Mouse (Mus musculus): Measurements from ENCODE around the gene Mkrn2.

Mkrn2 gene

DNA sequence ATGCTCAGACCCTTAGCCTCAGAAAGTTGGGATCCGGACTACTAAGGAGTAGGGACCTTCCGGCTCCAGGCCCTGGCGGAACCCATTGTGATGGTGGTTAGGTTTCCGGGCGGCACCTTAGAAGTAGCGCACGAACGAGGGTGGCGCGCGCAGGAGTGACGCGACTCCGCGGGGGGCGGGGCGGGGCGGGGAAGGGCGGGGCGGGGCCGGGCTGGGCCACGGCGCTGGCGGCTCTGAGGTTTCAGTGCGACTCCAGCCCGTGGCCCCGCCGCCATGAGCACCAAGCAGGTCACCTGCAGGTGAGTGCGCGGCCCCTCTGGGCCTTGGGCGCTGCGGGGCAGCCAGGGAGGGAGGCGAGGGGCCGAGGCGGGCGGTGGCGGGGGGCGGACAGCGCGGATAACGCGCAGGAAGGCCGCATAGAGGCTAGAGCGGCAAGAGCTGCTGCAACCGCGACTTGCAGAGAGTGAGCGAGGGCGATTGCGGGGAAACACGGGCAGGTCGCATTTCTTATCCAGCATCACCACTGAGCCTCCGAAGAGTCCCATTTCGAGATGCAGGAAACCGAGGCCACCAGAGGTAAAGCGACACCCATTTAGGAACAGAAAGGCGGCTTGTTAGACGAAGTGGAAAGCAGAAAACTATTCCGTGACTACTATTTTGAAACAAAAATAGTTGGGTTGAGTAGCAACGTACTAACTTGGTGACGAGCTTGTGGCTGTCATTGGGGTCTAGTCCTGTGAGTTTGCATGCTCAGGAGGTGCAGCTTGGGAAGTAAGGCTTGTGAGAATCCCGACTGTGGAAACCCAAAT lies at the start of gene Mkrn2:
Gene Mkrn2, plus strand, starts transcription at position 188 of the 809 bp plus-strand sequence.
- DNase-seq = peak; percentile 89

DNA sequence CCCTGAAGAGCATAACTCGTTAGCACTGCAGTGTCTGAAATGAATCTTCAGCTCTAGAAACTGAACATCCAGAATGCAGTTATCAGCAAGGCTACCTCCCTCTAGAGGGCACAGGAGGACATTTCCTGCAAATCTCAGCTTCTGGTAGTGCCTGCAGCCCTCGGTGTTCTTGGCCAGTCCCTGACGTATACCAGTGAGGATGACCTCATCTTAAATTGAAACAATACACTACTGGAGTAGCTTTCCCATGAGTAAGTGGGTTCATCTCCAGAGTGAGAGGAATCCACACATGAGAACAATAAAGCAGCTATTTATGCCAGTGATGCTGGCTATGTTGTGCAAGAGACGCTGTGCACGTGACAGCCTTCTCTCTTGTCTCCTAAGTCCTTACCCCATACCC lies 46.2 kb upstream of the Mkrn2 start:
- no peak for DNase-seq

DNA sequence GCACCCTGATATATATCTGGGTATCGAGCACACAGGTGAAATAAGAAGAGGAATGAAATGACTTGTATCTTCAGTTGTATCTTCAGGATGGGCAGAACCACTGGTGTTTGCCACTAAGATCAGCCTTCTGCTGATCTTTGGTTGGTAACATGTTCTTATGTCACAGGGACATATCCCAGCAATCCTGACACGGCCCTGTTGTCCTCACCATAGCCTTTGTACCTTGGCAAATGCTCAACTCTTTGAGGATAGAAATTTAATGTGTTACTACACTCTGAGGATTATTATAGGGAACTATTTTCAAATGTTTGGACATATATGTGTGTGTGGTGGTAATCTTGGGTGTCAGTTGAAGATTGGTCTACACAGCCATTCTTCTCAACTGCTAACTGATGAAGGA lies 43.5 kb upstream of the Mkrn2 start:
- DNase-seq = no peak

DNA sequence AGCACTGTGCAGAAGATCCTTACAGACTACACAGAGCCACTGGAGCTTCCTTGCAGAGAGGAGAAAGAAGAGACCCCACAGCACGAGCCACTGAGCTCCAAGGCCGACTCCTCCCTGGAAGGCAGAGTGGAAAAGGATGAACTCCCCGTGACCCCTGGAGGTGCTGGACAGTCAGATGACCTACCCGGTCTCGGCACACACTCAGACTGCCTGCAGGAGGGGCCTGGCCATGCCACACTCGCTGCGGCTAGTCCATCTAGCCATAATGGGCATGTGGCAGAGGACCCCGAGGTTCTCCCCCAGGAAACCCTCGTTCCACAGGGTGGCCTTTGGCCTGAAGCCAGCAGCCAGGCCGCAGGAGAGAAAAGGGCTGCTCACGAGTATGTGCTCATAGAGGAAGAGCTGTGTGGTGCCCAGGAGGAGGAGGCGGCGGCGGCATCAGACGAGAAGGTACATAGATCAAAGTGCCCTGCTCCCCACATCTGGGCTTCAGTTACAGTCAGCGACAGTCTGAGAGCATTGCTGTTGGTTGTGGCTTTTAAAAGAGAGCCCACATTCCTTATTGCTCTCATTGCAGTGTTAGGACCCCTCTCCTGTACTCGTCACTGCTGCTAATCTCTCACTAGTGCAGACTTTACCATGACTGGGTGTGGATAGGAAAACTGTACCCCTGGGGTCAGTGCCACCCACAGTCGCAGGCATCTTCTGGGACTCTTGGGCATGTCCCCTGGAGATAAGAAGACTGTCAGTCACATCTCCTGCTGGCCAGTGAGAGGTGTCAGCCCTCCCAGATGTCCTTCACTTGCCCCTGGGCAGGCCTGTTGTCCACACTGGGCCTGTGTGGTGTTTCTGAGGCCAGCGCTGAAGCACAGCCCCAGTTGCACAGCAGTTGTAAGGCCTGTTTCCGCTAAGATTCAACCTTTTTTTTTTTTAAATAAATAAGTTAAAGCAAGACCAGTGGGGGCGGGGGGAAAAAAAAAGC lies 41.8 kb upstream of the Mkrn2 start:
- peak; percentile 58 for DNase-seq

DNA sequence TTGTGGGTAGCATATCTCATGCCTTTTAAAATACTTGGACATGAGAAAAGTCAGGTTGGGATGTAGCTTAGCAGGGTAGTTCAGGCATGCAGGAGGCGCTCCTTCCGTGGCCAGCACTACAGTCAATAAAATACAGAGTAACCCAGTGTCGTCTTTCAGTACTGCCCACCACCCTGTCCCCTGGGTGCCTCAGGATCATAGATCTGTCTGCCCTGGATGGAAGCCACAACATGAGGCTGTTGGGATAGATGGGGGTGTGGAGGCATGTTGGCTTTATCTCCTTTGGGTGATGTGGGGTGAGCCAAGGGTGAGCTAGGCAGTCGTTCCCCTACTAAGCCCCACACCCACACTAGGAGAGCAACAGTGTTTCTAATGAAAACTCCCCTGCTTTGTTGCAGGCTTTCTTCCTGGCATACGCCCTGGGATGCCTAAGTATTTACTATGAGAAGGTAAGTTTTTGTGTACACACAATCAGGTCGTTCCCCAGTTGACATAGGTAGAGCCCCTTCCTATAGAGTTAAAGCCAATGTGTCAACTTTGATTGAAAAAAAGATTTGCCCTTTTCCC lies 36.1 kb upstream of the Mkrn2 start:
- no peak for DNase-seq

DNA sequence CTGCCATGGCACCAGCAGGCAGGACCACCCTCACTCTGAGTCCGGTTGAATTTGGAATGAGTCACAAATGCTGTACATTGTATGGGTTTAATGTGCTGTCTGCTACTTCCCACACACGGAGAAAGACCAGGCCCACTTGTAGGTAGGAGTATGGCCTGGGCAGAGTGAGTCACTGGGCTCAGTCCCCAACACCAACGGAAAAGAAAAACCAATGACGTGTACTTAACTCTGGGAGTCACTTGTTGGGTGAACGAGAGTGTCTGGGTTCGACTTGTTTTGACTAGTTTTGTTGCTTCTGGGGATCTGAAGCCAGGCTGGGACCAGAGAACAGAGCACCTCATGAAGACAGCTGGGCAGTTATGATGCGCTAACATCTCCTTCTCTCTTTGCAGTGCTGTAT lies 27.5 kb upstream of the Mkrn2 start:
- no peak for DNase-seq

DNA sequence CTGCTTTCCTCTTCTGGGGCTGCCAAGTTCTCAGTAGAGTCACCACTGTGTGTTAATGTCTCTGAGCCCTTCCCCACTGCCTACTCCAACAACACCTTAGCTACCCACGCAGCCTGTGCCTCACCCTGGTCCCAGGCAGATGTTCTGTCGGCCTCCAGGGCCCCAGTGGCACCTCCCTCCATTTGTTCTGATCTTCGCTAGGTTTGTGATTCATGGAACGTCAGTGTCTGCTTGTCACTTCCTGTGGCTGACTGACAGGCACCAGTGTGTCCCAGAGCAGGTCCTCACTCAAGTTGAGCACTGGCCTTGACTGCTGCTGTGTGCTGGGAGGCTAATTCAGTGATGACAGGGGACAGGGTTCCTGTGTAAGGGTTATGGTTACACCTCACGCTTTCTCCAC lies 24.3 kb upstream of the Mkrn2 start:
- DNase-seq = no peak

DNA sequence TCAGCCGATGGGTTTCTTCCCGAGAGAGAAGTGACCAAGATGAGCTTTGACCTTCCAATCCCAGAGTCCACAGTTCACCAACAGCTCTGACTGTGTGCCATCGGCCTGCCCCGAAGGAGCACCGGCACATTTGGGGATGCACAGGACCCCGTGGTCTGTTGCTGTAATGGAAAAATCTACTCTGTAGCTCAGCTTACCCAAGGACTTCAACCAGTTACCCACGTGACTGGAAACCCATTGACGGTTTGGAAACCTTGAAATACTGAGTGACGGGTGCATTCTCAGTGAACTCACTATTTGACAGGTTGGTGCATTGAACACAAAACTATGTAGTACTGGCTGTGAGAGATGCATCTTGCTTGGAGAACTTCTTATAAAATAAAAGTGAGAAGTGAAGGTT lies 23.8 kb upstream of the Mkrn2 start:
- no peak for DNase-seq

DNA sequence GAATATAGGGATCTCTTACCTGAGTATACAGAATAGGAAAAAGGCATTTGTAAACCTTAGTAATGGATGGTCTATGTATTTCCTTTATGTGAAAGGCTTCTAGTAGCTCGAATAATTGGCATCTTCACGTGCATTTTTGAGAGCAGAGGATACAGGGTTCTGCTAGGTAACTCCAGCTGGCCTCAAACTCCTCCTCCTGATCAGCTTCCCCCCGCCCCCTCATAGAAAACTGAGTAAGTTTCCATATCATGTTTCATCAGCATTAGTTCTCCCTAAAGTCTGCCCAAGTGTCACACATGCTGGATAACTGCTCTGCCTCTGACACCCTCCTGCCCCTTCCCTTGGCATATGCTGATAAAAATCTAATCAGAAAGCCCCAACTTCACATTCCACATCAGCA lies 20.9 kb upstream of the Mkrn2 start:
- DNase-seq = no peak

DNA sequence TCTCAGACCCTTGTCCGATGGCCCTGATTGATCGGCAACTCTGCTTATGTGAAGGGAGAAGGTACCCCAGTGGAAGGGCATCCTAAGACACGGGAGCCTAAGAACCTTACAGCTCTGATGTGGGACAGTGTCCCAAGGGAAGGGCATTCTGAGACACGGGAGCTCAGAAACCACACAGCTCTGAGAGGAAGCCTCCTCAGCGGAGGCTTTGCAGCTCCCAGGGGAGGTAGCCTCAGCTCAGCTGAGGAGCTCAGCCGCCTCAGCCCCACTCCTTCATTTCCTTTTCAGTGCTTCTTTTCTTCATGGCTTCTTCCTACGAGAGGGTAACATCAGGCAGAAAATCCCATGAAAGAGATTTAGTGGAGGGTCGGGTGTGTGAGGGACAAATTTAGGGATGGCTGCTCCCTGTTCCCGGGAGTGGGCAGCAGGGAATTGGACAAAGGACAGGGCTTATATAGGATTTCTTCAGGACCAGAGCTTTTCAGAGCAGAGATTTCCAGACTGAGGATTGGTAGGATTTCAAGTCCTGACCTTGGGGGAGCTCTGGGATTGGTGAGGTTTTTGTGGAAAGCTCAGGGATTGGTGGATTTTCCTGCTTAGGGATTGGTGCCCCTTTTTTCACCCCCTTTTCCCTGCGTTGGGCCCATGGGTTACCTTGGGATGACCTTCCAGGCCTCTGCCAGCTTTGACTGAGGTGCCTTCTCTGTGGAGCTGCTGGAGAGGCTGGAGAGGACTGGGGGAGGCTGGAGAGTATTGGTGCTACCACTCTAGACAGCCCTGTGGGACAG lies 19.2 kb upstream of the Mkrn2 start:
- DNase-seq = no peak

DNA sequence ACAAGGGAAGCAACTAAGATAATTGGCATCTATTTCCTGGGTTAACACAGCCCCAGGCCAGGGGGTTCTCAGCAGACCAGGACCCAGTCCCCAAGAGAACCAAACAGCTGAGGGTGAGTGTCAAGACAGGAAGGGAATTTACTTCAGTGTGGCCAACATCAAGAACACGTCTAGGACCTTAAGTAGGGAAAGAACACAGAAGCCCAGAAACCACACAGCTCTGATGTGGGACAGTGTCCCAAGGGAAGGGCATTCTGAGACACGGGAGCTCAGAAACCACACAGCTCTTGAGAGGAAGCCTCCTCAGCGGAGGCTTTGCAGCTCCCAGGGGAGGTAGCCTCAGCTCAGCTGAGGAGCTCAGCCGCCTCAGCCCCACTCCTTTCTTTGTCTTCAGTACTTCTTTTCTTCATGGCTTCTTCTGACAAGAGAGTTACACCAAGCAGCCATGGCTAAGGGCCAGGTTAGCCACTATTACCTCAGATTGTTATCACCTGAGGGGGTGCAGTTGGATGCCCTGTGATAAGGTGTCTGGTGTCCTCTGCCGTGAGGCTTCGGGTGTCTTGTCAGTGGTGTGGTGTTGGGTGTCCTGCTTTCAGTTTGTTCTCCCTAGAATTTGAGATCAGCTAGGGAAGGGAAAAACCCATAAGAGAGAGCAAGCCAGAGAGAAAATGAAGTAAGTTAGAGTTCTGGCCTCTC lies 18.1 kb upstream of the Mkrn2 start:
- DNase-seq = no peak

DNA sequence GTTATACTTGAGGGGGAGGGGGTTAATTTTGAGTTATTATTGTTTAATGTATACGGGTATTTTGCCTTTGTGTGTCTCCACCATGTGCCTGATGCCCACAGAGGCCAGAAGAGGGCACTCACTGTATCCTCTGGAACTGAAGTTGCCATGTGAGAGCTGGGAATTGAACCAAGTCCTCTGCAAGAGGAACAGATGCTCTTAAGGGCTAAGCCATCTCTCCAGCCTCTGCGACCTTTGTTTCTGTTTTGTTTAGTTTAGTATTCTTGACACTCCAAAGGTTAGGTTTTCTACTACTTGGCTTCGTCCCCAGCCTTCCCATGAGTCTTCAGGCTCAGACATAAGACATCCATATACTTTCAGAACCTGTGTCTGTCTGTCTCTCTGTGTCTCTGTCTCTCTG lies 17.5 kb upstream of the Mkrn2 start:
- no peak for DNase-seq

DNA sequence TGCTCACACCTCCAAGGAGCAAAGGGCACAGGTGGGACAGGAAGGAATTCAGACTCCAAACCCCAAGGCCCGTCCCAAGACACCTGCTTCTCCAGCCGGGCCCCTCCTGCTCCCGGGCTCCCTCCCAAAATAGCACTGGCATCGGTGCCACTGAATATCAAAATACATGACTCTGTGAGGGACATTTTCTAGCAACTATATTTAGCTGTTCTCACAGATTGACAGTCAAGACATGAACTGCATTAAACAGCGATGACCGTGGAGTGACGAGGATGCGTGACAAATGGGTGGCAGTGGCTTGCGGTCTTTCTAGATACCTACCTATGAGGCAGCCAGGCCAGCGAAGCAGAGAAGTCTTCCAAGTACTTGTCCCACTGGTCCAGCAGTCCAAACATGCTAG lies 15.4 kb upstream of the Mkrn2 start:
- no peak for DNase-seq

DNA sequence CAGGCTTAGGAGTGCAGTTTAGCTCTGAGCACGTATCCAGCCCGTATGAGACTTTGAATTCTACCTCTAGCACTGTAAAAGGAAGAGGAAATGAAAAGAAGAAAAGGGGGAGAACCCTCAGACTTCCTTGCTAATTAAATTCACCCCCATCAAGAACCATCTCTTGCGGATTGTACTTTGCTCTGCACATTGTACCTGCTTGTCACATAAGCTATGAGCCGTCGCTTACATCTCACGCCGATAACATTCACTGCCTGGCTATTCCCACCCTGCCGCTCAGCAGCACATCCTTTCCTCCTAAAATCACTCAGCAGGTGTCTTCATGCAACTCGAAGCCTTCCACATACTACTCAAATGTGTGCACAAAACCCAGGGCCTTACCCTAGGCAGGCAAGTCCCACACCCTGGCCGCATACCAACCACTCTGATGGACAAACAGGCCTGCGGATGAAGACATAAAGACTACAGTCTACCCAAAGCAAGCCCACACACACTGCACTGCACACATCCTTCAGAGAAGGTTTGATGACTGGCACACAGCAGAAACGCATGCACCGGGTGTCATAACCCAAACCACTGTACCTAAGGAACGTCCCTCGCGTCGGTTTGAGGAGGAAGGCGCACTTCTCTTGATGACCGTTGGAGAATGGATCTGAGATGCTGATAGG lies 9.9 kb upstream of the Mkrn2 start:
- no peak for DNase-seq

DNA sequence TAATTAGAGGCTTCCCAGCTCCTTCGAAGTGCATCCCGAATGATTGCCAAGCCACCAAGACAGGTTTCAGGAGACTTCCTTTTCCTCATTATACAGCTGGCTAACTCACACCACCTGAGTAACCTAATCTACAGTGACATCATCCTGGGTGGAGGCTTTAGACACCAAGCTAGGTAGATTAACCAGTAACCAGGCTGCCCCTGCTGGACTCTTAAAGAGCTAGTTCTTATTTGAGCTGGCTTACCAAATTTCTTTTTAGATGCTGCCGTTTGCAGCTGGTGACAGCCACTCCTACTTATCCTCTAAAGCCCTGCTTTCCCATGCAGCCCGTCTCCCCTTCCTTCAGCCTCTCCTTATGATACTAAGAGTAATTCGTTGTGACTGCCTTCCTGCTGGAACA lies 9.2 kb upstream of the Mkrn2 start, which contains the start of gene Mkrn2os:
Gene Mkrn2os, minus strand, starts transcription at position 119 of the 400 bp plus-strand sequence.
- DNase-seq = peak; percentile 72

DNA sequence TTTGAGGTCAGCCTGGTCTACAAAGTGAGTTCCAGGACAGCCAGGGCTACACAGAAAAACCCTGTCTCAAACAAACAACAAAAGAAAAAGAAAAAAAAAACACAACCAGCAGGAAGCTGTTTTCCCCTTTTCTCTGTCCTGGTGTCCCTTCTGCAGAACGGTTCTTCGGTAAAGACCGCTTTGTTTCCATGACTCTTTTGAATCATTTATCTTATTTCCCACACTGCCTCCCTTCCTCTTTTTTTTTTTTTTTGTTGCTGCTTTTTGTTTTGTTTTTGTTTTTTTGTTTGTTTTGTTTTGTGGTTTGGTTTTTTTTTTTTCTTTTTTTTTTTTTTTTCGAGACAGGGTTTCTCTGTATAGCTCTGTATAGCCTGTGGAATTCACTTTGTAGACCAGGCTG lies 8.4 kb upstream of the Mkrn2 start:
- DNase-seq = no peak

DNA sequence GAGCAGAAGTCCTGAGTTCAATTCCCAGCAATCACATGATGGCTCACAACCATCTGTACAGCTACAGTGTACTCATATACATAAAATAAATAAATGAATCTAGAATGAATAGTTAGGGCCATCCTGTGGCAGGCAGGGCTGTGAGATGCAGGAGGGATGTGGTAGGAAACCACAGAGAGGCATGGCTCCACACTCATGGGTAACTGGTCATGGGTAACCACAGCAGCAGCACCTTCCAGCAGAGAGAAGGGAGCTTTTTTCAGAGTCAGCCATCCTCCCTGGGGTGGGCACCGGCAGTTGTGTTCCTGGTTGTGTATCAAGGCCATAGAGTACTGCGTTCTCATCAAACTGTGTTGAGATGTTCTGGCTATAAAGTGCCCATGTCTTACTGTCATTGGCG lies 7.2 kb upstream of the Mkrn2 start:
- DNase-seq = no peak

DNA sequence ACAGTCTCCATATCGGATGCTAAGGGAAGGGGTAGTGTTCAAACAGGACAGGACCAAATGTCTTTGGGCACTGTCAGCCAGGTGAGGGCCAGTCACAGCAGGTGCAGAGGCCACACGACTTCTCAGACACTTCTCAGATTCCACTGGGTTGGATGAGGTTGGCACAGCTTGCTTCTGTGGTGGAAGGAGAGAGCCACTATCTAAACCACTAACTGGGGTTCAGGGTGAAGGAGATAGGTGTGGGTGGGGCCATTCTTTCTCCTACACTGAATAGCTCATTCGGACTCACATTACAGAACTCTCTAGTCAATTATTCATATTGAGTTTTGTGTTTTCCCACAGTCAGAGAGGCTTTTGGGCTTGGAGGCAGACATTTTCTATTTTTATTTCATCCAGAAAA lies 6.0 kb upstream of the Mkrn2 start:
- DNase-seq = no peak

DNA sequence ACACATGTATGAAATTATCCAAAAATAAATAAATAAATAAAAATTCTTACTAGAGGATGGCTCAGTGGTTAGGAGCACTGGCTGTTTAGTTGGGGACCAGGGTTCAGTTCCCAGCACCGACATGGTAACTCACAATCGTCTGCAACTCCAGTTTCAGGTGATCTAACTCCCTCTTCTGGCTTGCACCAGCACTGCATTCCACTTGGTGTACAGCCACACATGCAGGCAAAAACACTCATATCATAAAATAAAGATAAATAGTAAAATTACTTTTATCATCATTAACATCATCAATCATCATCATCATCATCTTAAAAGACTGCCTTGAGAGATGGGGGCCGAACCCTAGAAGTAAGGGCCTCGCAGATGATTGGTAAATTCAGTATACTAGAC lies 384 bp upstream of the Mkrn2 start:
- DNase-seq = peak; percentile 11

DNA sequence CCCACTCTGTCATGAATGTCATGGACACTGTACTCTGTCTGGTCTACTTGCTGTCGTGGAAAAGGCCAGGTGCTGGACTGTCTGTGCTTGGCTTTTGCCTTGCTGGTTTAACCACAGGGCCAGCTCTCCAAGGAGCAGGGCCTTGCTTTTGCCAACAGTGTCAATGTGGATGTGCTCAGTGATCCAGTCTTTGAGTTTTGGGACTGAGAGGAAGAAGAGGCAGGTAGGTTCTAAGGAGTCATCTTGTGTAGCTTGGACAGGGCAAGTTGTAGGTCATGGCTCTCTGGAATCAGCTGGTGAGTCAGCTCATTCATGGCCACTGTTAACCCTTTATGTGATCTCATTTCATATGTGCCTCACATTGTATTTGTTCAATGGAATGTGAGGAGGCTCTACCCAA lies 4.8 kb downstream of the Mkrn2 start:
- no peak for DNase-seq

DNA sequence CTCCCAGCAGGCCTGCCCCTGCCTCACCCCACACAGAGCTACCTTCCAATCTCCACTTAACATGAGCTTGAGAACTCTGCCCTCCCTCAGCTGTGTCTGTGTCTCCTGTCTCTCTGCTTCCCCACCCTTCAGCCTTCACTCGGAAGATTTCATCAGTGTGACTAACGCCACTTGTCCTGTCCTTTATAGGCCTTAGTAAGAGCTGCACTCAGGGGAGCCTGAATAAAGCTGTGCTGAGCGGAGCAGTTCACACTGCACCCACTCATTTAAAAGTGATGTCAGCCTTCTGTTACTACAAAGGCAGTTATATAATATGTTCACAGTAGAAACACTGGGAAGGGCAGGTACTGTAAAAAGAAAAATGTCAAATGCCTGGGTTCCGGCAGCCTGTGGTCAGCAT lies 5.7 kb downstream of the Mkrn2 start:
- no peak for DNase-seq

DNA sequence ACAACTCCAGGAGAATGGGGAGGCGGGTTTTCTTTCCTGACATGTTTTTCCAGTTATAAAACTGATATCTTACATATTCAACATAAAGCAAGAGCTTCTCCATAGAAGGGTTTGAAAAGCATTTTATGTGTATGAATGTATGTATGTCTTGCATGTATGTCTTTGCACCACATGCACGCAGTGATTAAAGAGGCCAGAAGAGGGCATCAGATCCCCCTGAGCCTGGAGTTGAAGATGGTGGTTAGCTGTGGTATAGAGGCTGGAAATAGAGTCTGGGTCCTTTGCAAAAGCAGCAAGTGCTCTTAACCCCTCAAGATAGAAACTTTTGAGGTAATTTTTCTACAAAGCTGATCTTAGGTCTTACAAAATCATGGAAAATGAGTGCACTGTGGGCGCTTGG lies 7.4 kb downstream of the Mkrn2 start:
- DNase-seq = no peak

Data from kidney, postnatal 14 days (tissue).